Mouse (Mus musculus) thymus, postnatal 4 days (tissue): ENCODE results near the gene Sp1.

Experiments
- DNase-seq: peaks from one replicate; pipeline ENCODE4 v3.0.0; 2021

Sp1 gene

GRCm38 (mm10) chr15:102405489-102406195 lies at the start of gene Sp1:
Gene Sp1, plus strand, starts transcription at chr15:102406143.
- DNase-seq: peak; percentile 90

GRCm38 (mm10) chr15:102356501-102357325 lies 49.2 kb upstream of the Sp1 start:
- no peak for DNase-seq

GRCm38 (mm10) chr15:102358126-102358525 lies 47.8 kb upstream of the Sp1 start:
- DNase-seq: peak; percentile 63

GRCm38 (mm10) chr15:102358834-102359233 lies 47.1 kb upstream of the Sp1 start:
- DNase-seq: no peak

GRCm38 (mm10) chr15:102362648-102363047 lies 43.3 kb upstream of the Sp1 start:
- no peak for DNase-seq

GRCm38 (mm10) chr15:102364678-102365077 lies 41.3 kb upstream of the Sp1 start:
- no peak for DNase-seq

GRCm38 (mm10) chr15:102366238-102366637 lies 39.7 kb upstream of the Sp1 start:
- DNase-seq: no peak

- no peak for DNase-seq
Measured at GRCm38 (mm10) chr15:102366733-102367344, 39.1 kb upstream of the Sp1 start, which contains the start of gene Sp7. Gene Sp7, minus strand, starts transcription at chr15:102367182.

GRCm38 (mm10) chr15:102369972-102370371 lies 36.0 kb upstream of the Sp1 start:
- no peak for DNase-seq

- no peak for DNase-seq
Measured at GRCm38 (mm10) chr15:102370727-102371126, 35.2 kb upstream of the Sp1 start.

GRCm38 (mm10) chr15:102376453-102377162 lies 29.3 kb upstream of the Sp1 start:
- peak; percentile 67 for DNase-seq

- peak; percentile 94 for DNase-seq
Measured at GRCm38 (mm10) chr15:102377163-102377543, 28.8 kb upstream of the Sp1 start.

GRCm38 (mm10) chr15:102377810-102378262 lies 28.1 kb upstream of the Sp1 start:
- peak; percentile 40 for DNase-seq

- peak; percentile 87 for DNase-seq
Measured at GRCm38 (mm10) chr15:102381575-102381974, 24.4 kb upstream of the Sp1 start.

- DNase-seq: no peak
Measured at GRCm38 (mm10) chr15:102383671-102384070, 22.3 kb upstream of the Sp1 start.

GRCm38 (mm10) chr15:102386640-102387039 lies 19.3 kb upstream of the Sp1 start:
- no peak for DNase-seq

- no peak for DNase-seq
Measured at GRCm38 (mm10) chr15:102388942-102389341, 17.0 kb upstream of the Sp1 start.

- DNase-seq: no peak
Measured at GRCm38 (mm10) chr15:102392520-102392919, 13.4 kb upstream of the Sp1 start.

GRCm38 (mm10) chr15:102393584-102394014 lies 12.3 kb upstream of the Sp1 start:
- DNase-seq: no peak

- DNase-seq: no peak
Measured at GRCm38 (mm10) chr15:102395061-102395460, 10.9 kb upstream of the Sp1 start.

GRCm38 (mm10) chr15:102398629-102399028 lies 7.3 kb upstream of the Sp1 start:
- no peak for DNase-seq
